Mouse (Mus musculus) pancreas, adult 10 weeks (tissue): ENCODE measurements around the gene Ptprq. TPM values are rescaled to one million over a fixed set of nuclear protein-coding genes. Genes with fewer than 3 reads are reported as not detected.

Experiments
- polyA plus RNA-seq: library from polyadenylated mRNA; stranded (reverse); fragments of 350-450 nt; fragmentation: Illumina TruSeq; extraction: RNeasy Lipid Tissue Mini Kit (QIAGEN cat#74804); gene quantifications from one replicate; pipeline ENCODE4 v1.2.3, GENCODE M21; 2015; ENCODE audit warnings: low read depth, low replicate concordance; ENCODE audit not compliant: insufficient read depth

Ptprq gene
- not detected for polyA plus RNA-seq

DNA sequence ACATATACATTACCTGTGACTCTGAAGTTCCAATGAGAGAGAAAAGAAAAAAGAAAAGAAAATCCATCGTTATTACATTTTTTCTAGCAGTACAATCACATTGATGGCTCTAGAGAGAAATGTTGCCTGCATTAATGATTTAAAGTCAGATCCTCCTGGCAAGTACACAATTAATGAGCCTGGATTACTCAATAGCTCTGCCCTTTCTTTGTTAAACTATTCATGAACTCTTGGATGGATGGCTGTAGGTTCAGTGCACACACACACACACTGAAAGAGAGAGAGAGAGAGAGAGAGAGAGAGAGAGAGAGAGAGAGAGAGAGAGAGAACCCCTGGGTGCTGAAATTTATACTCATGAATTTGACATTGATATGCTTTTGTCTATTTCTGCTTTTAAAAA, at the start of gene Ptprq:
Gene Ptprq, minus strand, starts transcription at position 246 of the 400 bp plus-strand sequence.

DNA sequence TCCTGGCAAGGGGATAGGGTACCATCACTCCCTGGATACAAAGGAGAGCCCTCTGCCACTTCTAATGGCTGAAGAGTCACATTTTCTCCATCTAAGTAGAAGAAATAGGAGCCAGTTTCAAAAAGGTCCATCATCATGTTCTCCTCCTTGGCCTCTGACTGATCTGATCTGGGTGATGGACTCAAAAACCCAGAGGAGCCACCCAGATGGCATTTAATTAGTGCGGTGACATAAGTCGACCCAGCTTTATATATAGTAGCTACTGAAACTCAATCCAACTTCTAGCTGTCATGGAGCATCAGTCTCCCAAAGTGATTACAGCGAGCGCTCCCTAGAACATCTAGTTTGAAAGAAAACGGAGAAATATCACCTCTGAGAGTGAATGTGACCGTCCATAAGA, 225.3 kb downstream of the Ptprq start, which contains the start of gene Myf6:
Gene Myf6, minus strand, starts transcription at position 170 of the 400 bp plus-strand sequence.

DNA sequence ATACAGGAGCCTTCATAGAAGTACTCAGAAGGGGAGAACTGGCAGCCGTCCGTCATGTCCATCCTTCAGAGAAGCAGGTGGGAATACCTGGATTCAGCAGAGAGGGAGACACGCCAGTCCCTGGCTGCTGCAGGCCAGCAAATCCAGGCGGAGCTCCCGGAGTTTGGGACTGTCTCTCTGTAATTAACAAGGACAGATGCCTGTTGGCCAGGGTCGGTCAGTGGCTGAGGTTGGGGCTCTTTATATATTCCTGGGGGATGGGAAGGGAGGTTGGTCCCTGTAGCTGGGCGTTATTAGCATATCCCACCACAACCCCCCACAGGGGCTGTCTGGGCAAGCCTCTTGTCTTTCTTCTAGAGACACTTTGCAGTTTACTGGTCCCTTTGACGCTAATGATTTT, 234.0 kb downstream of the Ptprq start, which contains the start of gene Myf5:
Gene Myf5, minus strand, starts transcription at position 265 of the 400 bp plus-strand sequence.

Other genes with a start within 250 kb of the Ptprq start
- not detected for gene Myf5, start 233.9 kb downstream of the Ptprq start, polyA plus RNA-seq
- gene Myf6, start 225.3 kb downstream of the Ptprq start, polyA plus RNA-seq = not detected
- gene Otogl, start 192.1 kb upstream of the Ptprq start, polyA plus RNA-seq = not detected